Mouse (Mus musculus): ENCODE results near the gene Yrdc. TPM values are rescaled to one million over a fixed set of nuclear protein-coding genes. Genes with fewer than 3 reads are reported as not detected.

Gene Yrdc
- total RNA-seq, 2 experiments from 2014 or later: 38.3 to 39.3 TPM

DNA sequence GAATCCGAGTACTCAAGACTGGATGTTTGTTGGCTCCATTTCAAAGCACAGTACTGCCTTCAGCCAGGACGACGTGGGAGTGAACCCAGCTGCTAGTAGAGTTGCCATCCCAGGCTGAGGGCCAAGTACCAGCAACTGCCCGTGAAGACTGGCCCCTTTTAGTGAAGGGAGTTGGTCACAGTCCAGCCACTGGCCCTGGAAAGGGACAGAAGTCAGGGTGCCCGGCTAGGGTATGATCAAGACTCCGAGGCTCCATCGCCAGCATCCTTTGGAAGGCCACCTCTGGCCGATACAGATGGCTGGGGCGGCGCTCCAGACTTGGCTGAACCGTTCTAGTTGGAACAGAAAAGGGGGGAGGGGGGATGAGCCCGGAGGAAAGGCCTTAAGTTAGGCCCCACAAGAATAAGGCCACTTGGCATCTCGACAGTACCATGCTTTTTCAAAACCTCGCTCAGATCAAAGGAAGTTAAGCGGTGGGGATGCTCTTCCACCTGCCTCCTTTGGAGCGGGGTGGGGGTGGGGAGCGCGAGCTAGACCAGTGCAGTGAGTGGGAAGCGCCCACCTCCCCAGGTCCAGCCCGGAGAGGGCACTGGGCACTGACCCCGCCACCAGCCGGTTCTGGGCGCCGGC lies 733 bp upstream of the Yrdc start:
- DNase-seq (ENCODE audit: low spot score in 2 of 2): peak; percentile 63 to 82

DNA sequence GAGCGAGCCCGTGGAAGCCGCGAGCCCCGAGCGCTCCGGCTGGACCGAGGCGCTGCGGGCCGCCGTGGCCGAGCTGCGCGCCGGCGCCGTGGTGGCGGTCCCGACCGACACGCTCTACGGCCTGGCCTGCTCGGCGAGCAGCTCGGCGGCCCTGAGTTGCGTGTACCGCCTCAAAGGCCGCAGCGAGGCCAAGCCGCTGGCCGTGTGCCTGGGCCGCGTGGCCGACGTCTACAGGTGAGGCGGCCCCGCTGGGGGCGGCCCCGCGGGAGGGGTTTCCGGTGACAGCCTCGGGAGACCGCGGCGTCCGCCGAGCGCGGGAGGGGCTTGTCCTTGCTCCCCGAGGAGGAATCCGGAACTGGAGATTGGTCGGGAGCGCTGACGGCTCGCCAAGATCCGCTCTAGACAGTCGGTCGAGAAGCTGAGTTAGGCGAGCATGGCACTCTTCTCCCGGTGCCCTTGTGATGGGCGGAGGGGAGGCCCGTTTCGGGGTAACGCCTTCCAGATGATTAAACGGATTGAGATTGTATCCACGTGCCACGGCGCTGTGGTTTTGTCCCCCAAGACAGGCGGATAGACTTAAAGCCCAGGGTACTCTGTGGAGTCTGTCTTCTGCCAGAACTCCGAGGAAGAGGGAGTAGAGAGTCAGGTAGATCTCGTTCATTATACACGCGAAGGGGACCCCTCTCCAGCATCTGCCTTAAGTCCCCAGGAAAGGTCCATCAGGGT lies 617 bp downstream of the Yrdc start, which contains the start of gene 1110065P20Rik:
1110065P20Rik (minus strand) TSS at position 264 of the 726 bp plus-strand sequence.
- peak; percentile 65 to 75 for DNase-seq (ENCODE audit: low spot score in 2 of 2)

DNA sequence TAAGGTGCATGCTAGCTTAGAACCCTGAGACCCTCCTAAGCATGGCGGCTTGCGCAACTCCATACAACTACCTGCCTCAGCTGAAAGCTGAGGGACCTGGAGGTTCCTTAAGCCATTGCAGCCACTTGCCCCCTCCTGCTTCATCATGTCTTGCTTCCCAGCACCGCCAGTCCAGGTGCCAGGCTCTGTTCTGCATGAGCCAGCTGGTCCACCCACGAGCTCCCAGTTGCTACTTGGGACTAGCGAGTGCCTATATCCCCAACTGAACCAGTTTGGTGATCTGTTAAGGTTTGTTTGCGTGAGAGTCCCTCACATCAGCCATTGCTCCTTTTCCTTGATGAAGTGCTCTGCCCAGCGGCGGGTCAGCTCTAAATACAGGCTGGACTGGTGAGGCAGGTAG lies 5.8 kb downstream of the Yrdc start:
- peak in 1 of 2 experiments; percentile 56 for DNase-seq (ENCODE audit: low spot score in 2 of 2)

DNA sequence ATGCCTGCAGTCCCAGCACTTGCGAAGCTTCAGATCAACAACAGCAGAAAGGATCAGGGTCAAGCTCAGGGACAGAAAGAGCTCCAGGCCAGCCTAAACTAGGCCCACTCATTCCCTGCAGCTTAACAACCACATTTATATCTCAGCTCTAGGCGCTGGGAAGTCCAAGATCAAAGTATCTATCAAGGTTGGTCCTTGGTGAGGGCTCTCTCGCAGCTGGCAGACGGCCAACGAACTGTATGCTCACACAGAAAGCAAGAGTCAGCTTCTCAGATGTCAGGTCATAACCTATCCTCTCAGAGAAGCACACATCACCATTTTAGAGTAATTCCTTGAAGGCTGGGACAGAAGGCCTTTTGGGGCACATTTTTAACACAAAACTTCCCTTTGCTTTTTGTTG lies 7.9 kb downstream of the Yrdc start:
- no peak for DNase-seq (ENCODE audit: low spot score in 2 of 2)

DNA sequence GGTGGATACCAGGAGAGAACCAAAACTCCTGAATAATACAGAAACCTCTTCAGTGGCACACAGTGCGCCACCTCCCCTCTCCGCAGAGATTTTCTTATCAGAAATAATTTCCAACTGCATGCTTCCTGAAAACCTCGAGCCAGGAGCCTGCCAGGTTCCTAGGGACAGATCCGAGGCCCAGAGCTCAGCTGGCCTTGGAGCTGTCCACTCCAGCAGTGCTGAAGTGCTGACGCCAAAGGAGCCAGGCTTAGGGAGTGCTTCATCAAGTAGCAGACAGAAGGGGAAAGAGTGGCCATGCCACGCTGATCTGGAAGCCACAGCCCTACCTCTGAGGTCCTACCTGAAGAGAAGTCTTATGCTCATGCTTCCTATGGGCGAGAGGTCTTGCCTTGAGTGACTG lies 10.0 kb downstream of the Yrdc start:
- DNase-seq (ENCODE audit: low spot score in 2 of 2): no peak

DNA sequence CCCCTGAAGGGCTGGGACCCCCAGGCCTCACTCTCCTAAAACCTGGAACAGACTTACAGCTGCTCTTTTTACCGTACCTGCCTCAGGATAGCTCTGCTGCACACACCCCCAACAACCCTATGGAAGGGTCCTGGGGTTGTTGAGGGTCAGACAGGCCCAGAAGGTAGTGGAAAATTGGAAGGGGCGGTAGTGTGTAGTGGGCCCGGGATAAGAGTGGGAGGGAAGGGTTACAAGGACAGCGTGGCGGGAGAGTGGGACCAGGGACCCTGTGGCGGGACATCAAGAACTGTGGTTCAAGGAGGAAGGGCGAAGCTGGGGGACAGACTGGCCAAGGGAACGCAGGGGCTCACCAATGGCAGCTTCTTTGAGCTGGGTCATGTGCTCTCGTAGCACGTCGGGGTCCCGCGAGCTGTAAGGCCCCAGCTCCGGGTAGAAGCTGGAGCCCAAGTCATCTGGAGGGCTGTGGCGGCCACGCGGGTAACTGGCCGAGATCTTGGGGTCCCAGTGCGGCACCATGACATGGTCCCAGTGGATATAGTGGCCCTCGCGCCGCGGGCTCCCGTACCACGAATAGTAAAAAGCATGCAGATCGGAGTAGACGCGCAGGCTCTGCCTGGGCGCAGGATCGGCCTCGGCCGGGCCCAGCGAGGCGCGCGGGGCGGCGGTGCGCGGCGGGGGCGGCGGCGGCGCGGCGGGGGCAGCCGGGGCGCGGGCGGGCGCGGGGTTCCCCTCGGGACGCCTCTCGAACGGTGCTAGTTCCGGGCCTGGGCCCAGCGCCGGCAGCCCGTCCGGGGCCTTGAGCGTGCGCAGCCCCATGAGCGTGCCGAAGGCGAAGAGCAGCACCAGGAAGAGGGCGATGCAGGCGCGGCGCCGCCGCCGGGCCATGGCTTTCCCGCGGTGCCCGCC lies 11.1 kb downstream of the Yrdc start, which contains the start of gene Maneal:
Maneal (minus strand) TSS at position 889 of the 906 bp plus-strand sequence.
- DNase-seq (ENCODE audit: low spot score in 2 of 2): no peak

DNA sequence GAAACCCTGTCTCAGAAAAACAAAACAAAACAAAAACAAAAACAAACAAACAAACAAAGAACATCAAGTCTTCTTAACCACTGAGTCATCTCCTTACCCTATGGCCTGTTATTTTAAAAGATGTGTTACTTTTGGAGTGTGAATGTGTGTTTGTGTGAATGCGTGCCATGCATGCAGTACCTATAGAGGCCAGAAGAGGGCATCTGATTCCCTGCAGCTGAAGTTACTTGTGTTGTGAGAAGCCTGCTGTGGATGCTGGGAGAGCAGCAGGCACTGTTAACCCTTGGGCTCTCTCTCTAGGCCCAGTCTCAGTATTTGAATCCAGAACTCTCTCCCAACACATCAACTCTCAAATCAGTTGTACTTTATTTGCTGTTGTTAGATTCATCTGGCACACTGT lies 22.2 kb downstream of the Yrdc start:
- DNase-seq (ENCODE audit: low spot score in 2 of 2): no peak

DNA sequence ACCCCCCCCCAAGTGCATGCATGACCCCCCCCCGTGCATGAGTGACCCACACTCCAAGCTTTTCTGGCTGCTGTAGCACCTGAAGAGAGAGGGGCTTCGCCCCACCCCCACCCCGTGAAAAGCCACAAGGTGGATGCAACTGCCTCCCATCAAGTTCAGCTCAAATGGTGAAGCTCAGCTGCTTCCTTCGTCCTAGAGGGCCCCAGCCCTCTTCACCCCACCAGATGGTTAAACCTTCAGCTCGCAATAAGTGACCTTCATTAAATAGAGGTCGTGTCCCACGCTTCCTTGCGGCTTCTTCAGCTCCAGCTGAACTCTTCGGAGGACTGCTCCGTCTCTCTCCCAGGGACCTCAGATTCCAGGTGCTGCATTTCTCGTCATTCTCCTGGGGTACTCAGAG lies 30.1 kb downstream of the Yrdc start, which contains the start of gene Epha10:
Epha10 (plus strand) TSS at position 301 of the 400 bp plus-strand sequence.
- DNase-seq (ENCODE audit: low spot score in 2 of 2): no peak

DNA sequence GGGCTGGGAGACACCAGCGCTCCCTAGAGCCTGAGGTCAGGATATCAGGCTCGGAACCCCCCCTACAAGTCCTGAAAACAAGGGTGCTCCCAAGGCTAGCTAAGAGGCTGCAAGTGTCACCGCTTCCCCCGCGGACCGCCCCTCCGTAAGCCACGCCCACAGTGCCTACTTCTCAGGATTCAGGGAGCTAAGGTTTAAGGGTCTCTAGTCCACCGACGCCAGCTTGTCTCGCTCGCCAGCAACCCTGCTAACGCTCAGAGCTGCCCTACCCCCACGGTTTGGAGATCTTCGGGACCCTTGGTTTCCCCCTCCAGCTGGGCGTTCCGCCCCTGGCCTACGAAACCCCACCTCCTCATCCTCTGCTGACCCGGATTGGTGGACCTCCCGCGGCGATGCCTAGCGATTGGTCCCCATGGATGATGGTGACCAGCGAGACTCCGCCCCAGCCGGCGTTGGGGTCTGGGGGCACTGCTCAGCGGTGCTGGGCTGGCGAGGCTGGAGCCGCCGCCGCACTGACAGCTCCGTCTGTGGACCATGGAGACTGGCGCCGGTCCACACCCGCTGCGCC lies 30.9 kb downstream of the Yrdc start:
- DNase-seq (ENCODE audit: low spot score in 2 of 2): peak; percentile 69 to 87

DNA sequence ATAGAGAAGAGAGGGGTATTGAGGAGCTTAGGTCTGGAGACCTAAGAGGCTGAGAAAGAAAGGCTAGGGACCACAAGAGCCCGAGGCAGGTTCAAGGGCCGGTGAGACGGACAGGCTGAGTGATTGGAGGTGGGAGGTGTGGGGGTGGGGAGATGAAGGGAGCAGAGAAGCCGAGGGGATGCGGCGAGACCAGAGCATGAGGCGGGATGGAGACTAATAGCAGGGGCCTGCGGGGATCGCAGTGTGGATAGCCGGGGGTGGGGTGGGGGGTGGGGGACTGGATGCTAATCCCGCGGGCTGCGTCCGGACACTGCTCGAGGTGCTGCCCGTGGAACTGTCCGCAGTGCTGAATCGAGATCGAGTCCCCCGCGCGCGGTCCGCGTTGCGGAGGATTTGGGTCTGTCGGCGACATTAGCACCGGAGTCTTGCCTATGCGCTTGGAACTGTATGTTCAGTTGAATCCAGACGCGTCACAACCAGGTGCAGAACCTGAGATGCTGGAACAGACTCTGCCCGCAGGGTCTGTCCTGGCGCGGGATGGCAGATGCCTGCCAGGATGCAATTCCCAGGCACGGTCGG lies 31.8 kb downstream of the Yrdc start:
- DNase-seq (ENCODE audit: low spot score in 2 of 2): peak; percentile 43 to 50

DNA sequence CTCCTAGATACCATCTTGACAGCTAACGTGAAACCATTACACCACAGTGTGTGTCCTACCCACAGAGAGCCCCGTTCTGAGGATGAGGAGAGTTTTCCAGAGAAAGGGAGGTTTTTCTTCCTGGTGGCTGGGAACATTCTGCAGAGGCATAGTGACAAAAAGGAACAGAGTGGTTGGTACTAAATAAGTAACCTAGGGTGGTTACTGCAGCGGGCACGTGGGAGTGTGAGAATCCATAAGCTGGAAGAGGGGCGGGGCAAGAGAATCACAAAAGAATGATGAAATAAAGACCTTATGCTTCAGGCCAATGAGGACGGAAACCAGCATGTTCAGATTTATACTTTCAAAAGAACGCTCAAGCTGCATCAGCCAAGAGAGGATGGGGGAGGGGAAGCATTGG lies 38.2 kb downstream of the Yrdc start:
- DNase-seq (ENCODE audit: low spot score in 2 of 2): peak; percentile 58 to 62

DNA sequence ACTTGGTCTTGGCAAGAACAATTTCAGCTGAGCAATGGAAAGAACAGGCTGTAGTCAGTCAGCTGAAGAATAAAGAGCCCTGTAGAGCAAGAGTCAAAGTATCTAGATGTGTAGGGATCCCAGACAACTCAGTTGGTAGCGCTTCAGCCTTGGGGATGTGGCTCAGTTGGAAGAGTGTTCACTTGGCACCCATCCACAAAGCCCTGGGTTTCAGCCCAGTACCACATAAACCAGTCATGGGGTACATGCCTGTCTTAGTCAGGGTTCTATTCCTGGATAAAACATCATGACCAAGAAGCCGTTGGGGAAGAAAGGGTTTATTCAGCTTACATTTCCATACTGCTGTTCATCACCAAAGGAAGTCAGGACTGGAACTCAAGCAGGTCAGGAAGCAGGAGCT lies 39.5 kb downstream of the Yrdc start:
- DNase-seq (ENCODE audit: low spot score in 2 of 2): peak in 1 of 2 experiments; percentile 40

DNA sequence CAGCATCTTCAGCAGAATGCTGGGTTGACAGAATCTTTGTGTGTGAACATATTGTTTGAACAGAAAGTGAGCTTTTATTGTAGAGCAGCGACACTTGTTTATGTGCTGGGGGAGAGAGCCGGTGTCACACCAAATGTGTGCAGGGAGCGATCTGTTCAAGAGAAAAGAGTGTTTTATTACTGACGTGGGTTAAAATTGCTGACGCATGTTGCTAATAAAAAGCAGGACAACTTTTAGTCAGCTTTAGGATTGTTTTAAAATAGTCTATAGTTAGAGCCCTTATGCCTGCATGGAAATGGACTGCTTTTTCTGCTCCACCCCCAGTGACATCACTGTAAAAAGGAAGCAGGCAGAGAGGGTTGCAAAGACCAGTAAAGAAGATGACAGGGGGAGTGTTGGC lies 40.4 kb downstream of the Yrdc start:
- no peak for DNase-seq (ENCODE audit: low spot score in 2 of 2)

DNA sequence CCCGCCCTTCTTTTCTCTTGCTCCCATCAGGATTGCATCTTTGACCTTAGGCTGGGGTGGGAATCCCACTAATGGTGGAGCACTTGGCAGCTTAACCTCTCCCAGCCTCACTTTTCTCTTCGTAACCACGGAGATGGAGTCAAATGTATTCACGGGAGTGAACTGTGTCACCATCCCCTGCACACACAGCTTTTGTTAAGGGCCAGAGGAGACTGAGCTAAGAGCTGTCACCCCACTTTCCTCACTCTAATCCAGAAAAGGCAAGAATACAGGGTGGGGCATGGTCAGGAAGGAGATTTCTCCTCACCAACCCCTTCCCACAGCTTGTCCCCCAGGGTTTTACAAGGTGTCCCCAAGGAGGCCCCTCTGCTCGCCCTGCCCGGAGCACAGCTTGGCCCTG lies 43.3 kb downstream of the Yrdc start:
- no peak for DNase-seq (ENCODE audit: low spot score in 2 of 2)

DNA sequence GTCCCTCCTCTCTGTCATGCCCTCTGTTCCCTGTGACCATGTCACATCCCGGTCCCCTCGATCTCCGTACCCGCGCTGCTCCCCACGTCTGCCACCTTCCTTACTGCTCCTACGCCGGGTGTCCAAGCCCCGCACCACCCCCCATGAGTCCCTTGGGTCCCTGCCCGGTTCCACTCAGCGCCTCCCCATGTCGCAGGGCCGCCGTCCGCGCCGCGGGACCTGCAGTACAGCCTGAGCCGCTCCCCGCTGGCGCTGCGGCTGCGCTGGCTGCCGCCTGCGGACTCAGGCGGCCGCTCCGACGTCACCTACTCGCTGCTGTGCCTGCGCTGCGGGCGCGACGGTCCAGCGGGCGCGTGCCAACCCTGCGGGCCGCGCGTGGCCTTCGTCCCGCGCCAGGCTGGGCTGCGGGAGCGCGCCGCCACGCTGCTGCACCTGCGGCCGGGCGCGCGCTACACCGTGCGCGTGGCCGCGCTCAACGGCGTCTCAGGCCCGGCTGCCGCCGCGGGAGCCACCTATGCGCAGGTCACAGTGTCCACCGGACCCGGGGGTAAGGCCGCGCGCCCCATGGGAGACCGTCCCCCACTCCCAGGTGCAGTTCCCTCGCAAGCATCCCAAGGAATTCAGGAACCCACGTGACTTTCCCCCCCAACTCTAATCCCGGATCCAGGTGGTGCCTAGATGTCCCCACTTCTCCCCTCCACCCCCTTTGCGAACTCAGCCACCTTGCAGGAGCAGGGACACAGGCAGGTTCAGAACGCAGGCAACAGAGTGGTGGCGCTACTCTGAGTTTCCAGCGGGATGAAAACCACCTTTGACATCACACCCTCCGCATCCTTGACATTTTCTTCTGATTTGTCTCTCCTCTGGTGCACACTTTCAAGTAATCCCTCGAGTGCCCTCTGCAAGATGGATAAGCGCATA lies 44.3 kb downstream of the Yrdc start:
- DNase-seq (ENCODE audit: low spot score in 2 of 2): peak; percentile 65 to 84

DNA sequence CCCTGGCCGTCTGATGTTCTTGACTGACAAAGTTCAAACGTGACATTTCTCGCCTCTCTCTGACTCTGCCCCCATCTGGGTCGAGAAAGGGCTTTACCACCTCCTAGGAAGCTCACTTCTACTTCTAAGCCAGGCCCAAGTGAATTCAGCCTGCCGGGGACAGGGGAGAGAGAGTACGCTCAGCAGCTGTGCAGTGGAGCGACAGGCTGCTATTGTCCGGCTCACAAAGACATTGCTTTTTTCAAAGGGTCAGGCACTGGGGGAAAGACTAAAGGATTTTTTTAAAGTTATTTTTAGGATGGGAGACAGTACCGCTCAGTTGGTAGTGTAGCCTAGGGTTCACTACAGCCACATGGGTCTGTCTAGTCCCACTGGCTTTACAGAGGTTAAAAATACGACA lies 47.9 kb downstream of the Yrdc start:
- DNase-seq (ENCODE audit: low spot score in 2 of 2): no peak

DNA sequence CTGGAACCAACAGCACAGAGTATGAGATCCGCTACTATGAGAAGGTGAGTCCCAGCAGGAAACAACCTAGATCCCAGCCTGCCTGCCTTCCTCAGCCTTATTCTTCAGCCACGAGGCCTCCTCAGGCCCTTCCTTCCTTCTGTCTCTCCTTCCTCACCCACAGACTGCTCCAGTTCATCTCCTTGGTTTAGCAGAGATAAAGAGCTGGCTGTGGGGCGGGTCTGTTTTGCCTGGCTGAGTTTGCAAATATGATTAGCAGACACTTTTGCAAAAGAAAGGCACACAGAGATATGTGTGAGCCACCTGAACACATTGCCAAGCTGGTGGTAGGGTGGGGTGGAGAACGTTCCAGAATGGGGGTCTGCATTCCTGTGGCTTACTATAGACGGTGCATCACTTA lies 49.4 kb downstream of the Yrdc start:
- DNase-seq (ENCODE audit: low spot score in 2 of 2): no peak

Measured in left cerebral cortex, adult 18-20 months (tissue).